Mouse (Mus musculus) midbrain, embryonic 14.5 days (tissue): ENCODE data around the gene Emp2. TPM values are rescaled to one million over a fixed set of nuclear protein-coding genes. Genes with fewer than 3 reads are reported as not detected.

Source experiments
- ATAC-seq: fragments of 200-750 bp; cut with Nextera tagmentation; 2 replicates; pipeline ENCODE4 v1.8.0; 2017; ENCODE audit warnings: moderate number of reproducible peaks, moderate library complexity; ENCODE audit not compliant: low FRiP score, low TSS enrichment
- DNase-seq: peaks from one replicate; pipeline ENCODE4 v3.0.0-alpha.2; 2015
- H3K27ac ChIP-seq: fragments of 300-500 bp; sonication (generic); replicated peaks from 2 replicates; pipeline ENCODE4 v1.5.1; 2014; ENCODE audit warnings: mild to moderate bottlenecking, low read depth, low read length, moderate library complexity
- H3K27me3 ChIP-seq: fragments of 300-500 bp; sonication (generic); 2 replicates; pipeline ENCODE4 v1.6.1; 2014; ENCODE audit warnings: low read length, control low read depth, mixed read lengths; ENCODE audit not compliant: control insufficient read depth, insufficient read depth
- H3K36me3 ChIP-seq: fragments of 300-500 bp; sonication (generic); 2 replicates; pipeline ENCODE4 v1.6.1; 2014; ENCODE audit warnings: low read length, control low read depth; ENCODE audit not compliant: control insufficient read depth, insufficient read depth
- H3K4me1 ChIP-seq: fragments of 300-500 bp; sonication (generic); 2 replicates; pipeline ENCODE4 v1.6.1; 2014; ENCODE audit warnings: mild to moderate bottlenecking, antibody characterized with exemption, low read length, control low read depth; ENCODE audit not compliant: control insufficient read depth, insufficient read depth
- H3K4me2 ChIP-seq: fragments of 300-500 bp; sonication (generic); 2 replicates; pipeline ENCODE4 v1.6.1; 2014; ENCODE audit warnings: mild to moderate bottlenecking, low read length, moderate library complexity
- H3K4me3 ChIP-seq: fragments of 300-500 bp; sonication (generic); replicated peaks from 2 replicates; pipeline ENCODE4 v1.5.1; 2014; ENCODE audit warnings: low read depth, low read length
- H3K9ac ChIP-seq: fragments of 300-500 bp; sonication (generic); replicated peaks from 2 replicates; pipeline ENCODE4 v1.6.1; 2014; ENCODE audit warnings: mild to moderate bottlenecking, low read length, moderate library complexity
- H3K9me3 ChIP-seq: fragments of 300-500 bp; sonication (generic); 2 replicates; pipeline ENCODE4 v1.6.1; 2016; ENCODE audit warnings: low read length, control low read depth, mixed read lengths; ENCODE audit not compliant: control insufficient read depth
- WGBS: fragments of 180-500 bp; shearing (Covaris S2); extraction: QIAGEN DNeasy Blood & Tissue Kit; methylation state at CpG from one replicate; pipeline ENCODE4 v1.1.7; 2014; 5-methylcytosine and 5-hydroxymethylcytosine counted together
- polyA plus RNA-seq: library from polyadenylated mRNA; unstranded; fragments of >200 nt; fragmentation: Nextera tagmentation; extraction: Ambion mirVana; gene quantifications from 2 replicates; pipeline ENCODE4 v1.2.1, GENCODE M21; 2014

Emp2 gene
- polyA plus RNA-seq, 1 experiment from 2014 or later = 7.4 TPM

DNA sequence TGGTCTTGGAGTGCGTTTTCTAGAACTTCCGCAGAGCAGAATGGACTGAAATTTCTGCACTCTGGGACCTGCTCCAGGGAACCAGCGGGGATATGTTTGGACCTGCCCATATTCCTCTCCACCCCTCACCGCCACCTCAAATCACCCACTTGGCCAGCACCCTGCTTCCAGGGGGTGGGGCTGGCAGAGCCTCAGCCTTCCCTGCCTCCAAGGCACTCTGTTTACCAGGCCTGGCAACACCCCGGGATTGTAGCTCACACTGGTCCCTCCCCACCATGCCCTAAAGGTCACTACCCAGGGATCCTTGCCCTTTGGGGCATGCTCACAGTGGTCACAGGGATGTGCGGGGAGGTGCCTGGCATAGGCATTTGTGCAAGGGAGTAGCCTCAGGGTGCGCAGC lies 33.8 kb upstream of the Emp2 start:
- Histone ChIP-seq H3K27ac (no peak overlapping the region), H3K9ac (no peak overlapping the region), H3K27me3 (no peaks in the 10 kb centered on the region), H3K4me2 (no peak overlapping the region), H3K4me1 (no peaks in the 10 kb centered on the region), H3K4me3 (no peak overlapping the region), H3K36me3 (no peaks in the 10 kb centered on the region), H3K9me3 (no peaks in the 10 kb centered on the region)
- no peak for DNase-seq
- 93% methylated on average over 7 of the region's 7 CpGs for WGBS
- no peak for ATAC-seq

DNA sequence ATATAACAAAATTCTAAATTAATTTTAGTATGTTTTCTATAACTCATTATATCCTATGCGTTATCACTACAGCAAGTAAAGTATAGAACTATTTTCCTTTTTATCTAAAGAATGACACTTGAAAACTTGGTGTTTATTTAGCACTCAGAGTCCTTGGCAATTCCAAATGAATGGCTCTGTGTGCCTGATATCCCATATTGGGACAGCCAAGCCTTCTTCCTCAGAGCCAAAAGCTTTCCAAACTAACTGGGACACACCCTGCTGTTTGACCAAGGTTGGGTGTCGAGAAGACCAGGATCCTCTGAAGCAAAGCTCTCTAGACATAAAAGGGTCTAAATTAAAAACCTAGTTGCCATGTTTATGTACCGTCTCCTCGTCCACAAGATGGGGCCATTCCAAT lies 27.3 kb upstream of the Emp2 start:
- DNase-seq (no peak), ATAC-seq (no peak)
- no peaks in the 10 kb centered on the region for H3K36me3 ChIP-seq
- H3K9me3 ChIP-seq = no peaks in the 10 kb centered on the region
- no peaks in the 10 kb centered on the region for H3K27me3 ChIP-seq
- H3K4me2 ChIP-seq = no peak overlapping the region
- no peak overlapping the region for H3K9ac ChIP-seq
- H3K4me1 ChIP-seq = no peaks in the 10 kb centered on the region
- no peak overlapping the region for H3K4me3 ChIP-seq
- H3K27ac ChIP-seq = no peak overlapping the region
- 77% methylated on average over 4 of the region's 4 CpGs for WGBS

DNA sequence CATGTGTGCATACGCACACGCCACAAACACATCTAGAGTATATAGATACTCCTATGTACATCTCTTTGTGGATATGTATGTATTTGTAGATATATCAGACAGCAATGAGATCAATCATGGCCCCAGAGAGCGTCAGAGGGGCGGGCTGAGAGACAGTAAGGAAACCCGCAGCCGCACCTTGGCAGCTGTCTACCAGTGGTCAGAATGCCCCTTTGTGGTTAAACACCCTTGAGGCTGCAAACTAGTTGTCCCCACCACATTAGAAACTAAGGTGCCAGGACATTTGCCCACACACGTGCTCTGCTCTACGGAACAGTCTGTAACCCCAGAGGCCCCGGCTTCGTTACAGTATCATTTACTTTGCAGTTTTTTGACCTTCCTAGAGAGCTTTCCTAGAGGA lies 26.2 kb upstream of the Emp2 start:
- 93% methylated on average over 10 of the region's 10 CpGs for WGBS
- H3K27me3 ChIP-seq = no peaks in the 10 kb centered on the region
- H3K9ac ChIP-seq = no peak overlapping the region
- no peaks in the 10 kb centered on the region for H3K9me3 ChIP-seq
- ATAC-seq = no peak
- H3K36me3 ChIP-seq = no peaks in the 10 kb centered on the region
- no peaks in the 10 kb centered on the region for H3K4me1 ChIP-seq
- H3K4me2 ChIP-seq = no peak overlapping the region
- H3K27ac ChIP-seq = no peak overlapping the region
- DNase-seq = no peak
- H3K4me3 ChIP-seq = no peak overlapping the region

DNA sequence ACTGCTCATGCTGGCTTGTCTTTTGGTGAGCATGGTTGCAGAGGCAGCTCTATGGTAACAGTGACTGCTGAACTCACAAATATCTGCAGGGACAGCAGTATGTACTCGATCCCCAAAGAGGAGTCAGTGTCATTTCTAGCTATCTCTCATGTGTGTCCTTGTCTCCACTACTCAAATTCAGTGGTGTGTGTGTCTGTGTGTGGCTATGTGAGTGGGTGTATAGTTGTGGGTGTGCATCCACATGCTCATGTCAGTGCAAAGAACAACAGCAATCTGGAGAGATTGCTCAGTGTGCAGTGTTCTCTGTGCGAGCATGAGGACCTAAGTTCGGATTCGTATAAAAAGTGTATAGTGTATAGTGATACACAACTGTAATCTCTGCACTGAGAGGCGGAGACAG lies 24.8 kb upstream of the Emp2 start:
- H3K9ac ChIP-seq = no peak overlapping the region
- ATAC-seq (no peak), DNase-seq (no peak)
- WGBS = 95% methylated on average over 5 of the region's 5 CpGs
- H3K9me3 ChIP-seq = no peaks in the 10 kb centered on the region
- H3K27me3 ChIP-seq = no peaks in the 10 kb centered on the region
- H3K4me3 ChIP-seq = no peak overlapping the region
- H3K4me2 ChIP-seq = no peak overlapping the region
- H3K27ac ChIP-seq = no peak overlapping the region
- H3K36me3 ChIP-seq = no peaks in the 10 kb centered on the region
- H3K4me1 ChIP-seq = no peaks in the 10 kb centered on the region

DNA sequence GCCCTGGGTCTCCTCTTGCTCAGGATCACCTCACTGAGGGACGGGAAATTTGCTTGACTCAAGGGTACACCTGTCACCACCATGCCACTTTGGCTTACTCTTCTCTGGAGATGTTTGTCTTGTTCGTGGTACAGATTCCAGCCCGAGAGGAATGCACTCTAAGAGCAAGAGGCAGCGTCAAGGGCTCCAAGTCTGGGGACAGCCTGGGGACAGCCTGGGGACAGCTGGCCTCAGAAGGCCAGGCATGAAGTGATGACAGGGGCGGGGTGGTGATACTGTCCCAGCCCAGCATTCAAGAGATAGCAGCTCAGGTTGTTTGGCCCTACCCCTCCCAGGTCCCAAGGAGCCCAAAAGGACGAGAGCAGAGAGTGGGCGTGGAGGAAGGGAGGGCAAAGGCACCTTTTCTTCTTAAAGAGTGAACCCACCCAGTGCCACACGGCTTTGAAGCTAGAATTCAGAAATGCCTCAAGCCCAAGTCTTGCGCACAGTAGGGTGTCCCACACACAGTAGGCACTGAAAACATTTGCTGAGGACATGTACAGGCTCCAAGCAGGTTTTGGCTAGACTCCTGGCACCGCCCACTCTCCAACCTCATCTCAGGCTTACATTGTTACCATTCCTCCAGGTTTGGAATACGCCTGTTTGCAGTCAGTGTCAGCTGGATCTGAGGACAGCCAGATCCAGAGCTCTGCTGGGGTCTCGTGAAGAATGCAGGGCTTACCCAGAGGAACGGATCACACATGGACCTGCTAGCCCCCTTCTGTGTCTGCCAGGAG lies 23.8 kb upstream of the Emp2 start:
- 86% methylated on average over 13 of the region's 13 CpGs for WGBS
- no peak for DNase-seq
- Histone ChIP-seq H3K9me3 (no peaks in the 10 kb centered on the region), H3K27me3 (no peaks in the 10 kb centered on the region), H3K4me3 (no peak overlapping the region), H3K36me3 (no peaks in the 10 kb centered on the region), H3K27ac (no peak overlapping the region), H3K4me2 (no peak overlapping the region), H3K9ac (no peak overlapping the region), H3K4me1 (no peaks in the 10 kb centered on the region)
- ATAC-seq = no peak

DNA sequence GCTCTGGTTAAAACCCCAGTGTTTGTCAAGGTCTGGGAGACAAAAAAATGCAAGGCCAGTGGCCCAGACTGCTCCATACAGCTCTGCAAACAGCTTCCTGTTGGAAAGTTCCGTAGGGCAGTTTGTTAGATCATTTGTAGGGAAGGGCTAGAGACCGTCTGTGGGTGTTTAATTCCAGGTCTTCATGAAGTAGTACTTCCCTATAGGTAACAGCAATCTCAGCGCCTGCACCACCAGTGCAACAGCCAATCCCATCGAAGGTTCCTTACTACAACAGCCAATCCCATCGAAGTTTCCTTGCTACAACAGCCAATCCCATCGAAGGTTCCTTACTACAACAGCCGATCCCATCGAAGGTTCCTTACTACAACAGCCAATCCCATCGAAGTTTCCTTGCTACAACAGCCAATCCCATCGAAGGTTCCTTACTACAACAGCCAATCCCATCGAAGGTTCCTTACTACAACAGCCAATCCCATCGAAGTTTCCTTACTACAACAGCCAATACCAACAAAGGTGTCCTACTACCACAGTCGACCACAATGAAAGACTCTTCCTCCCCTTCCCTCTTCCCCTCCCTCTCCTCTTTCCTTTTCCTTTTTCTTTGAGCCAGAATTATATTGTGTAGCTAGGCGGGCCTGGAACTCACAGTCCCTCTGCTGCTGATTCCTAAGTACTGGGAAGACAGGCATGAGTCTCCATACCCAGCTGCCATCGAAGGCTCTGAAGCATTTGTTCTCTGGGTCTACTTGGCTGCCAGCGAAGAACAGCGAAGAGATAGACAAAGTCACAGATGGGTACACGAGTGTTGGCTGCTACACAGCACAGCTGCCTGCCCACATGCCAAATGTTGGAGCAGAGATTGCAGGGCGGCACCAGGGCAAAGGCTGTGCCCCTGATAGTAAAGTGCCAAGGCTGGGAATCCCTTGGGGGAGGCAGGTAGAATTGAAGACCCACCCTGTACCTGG lies 23.0 kb upstream of the Emp2 start:
- H3K27ac ChIP-seq = no peak overlapping the region
- H3K4me3 ChIP-seq = no peak overlapping the region
- H3K4me1 ChIP-seq = no peaks in the 10 kb centered on the region
- H3K36me3 ChIP-seq = no peaks in the 10 kb centered on the region
- H3K4me2 ChIP-seq = no peak overlapping the region
- no peak for ATAC-seq
- H3K9ac ChIP-seq = no peak overlapping the region
- 95% methylated on average over 19 of the region's 19 CpGs for WGBS
- no peaks in the 10 kb centered on the region for H3K9me3 ChIP-seq
- no peaks in the 10 kb centered on the region for H3K27me3 ChIP-seq
- no peak for DNase-seq

DNA sequence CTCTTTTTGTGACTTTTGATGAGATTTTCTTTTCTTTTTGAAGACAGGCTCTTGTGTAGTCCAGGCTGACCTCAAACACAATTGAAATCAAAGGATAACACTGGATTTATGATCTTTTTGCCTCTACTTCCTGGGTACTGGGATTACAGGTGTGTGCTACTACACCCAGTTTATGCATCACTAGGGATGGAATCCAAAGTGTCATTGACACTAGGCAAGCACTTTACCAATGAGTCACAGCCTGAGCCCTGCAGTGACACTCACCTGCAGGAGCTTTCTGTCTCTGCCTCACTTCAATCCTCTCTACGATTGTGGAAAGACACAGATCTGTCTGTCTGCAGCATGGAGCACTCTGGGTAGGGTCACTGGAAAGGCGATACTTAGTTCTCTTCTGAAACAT lies 22.2 kb upstream of the Emp2 start:
- H3K36me3 ChIP-seq = no peaks in the 10 kb centered on the region
- no peak overlapping the region for H3K4me3 ChIP-seq
- ATAC-seq (no peak), DNase-seq (no peak)
- no peak overlapping the region for H3K9ac ChIP-seq
- H3K27ac ChIP-seq = no peak overlapping the region
- WGBS = 93% methylated on average over 2 of the region's 2 CpGs
- no peaks in the 10 kb centered on the region for H3K4me1 ChIP-seq
- H3K27me3 ChIP-seq = no peaks in the 10 kb centered on the region
- no peaks in the 10 kb centered on the region for H3K9me3 ChIP-seq
- H3K4me2 ChIP-seq = no peak overlapping the region

DNA sequence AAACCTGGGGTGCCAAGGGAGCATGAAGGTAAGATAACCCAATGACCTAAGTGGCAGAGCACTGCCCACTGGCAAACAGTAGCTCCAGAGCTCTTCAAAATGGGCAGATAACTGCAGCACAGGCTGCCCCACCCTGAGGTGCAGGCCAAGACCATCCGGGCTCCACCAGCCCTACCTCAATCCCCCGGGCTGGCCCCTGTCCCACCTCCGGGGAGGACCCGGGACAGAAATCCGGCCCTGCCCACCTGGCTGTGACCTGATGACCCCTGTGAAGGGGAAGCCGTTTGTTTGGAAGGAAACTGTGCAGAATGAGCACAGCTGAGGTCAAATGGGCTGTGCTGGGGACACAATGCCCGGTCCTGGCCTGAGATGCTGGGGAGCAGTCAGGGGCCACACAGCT lies 19.0 kb upstream of the Emp2 start:
- Histone ChIP-seq H3K4me2 (no peak overlapping the region), H3K9ac (no peak overlapping the region), H3K4me1 (no peaks in the 10 kb centered on the region), H3K9me3 (no peaks in the 10 kb centered on the region), H3K27me3 (no peaks in the 10 kb centered on the region), H3K36me3 (no peaks in the 10 kb centered on the region), H3K27ac (no peak overlapping the region), H3K4me3 (no peak overlapping the region)
- no peak for ATAC-seq
- no peak for DNase-seq
- WGBS = 62% methylated on average over 7 of the region's 7 CpGs
